Mouse (Mus musculus) liver, postnatal 0 days (tissue): ENCODE results near the gene Atf5. TPM values are rescaled to one million over a fixed set of nuclear protein-coding genes. Genes with fewer than 3 reads are reported as not detected.

Experiments
- ATAC-seq: fragments of 200-750 bp; cut with Nextera tagmentation; 2 replicates; pipeline ENCODE4 v1.8.0; 2017; ENCODE audit warnings: mild to moderate bottlenecking, moderate library complexity
- DNase-seq: peaks from one replicate; pipeline ENCODE4 v3.0.0-alpha.2; 2016
- H3K27ac ChIP-seq: fragments of 300-500 bp; sonication (generic); 2 replicates; pipeline ENCODE4 v1.5.1; 2014; ENCODE audit warnings: antibody characterized with exemption, moderate library complexity, mild to moderate bottlenecking, low read depth
- H3K27me3 ChIP-seq: fragments of 300-500 bp; sonication (generic); 2 replicates; pipeline ENCODE4 v1.6.1; 2014; ENCODE audit warnings: low read length, control low read depth, mixed read lengths; ENCODE audit not compliant: insufficient read depth
- H3K36me3 ChIP-seq: fragments of 300-500 bp; sonication (generic); replicated peaks from 2 replicates; pipeline ENCODE4 v1.6.1; 2014; ENCODE audit warnings: mild to moderate bottlenecking, control low read depth, low read length, moderate library complexity, mixed read lengths; ENCODE audit not compliant: insufficient read depth
- H3K4me1 ChIP-seq: fragments of 300-500 bp; sonication (generic); 2 replicates; pipeline ENCODE4 v1.6.1; 2014; ENCODE audit warnings: antibody characterized with exemption, mild to moderate bottlenecking, control low read depth; ENCODE audit not compliant: insufficient read depth
- H3K4me2 ChIP-seq: fragments of 300-500 bp; sonication (generic); 2 replicates; pipeline ENCODE4 v1.6.1; 2014; ENCODE audit warnings: low read depth, mild to moderate bottlenecking, low read length, moderate library complexity, mixed read lengths
- H3K4me3 ChIP-seq: fragments of 300-500 bp; sonication (generic); 2 replicates; pipeline ENCODE4 v1.5.1; 2014; ENCODE audit warnings: low read depth, low read length
- H3K9ac ChIP-seq: fragments of 300-500 bp; sonication (generic); replicated peaks from 2 replicates; pipeline ENCODE4 v1.6.1; 2014; ENCODE audit warnings: mild to moderate bottlenecking, moderate library complexity
- H3K9me3 ChIP-seq: fragments of 300-500 bp; sonication (generic); 2 replicates; pipeline ENCODE4 v1.6.1; 2016; ENCODE audit warnings: mild to moderate bottlenecking, control low read depth, low read length, mixed read lengths
- CTCF ChIP-seq: sonication (generic); IDR thresholded peaks from 2 replicates; pipeline ENCODE4 v1.5.1; 2016; ENCODE audit warnings: antibody characterized with exemption, low read depth
- EP300 ChIP-seq: IDR thresholded peaks from 2 replicates; pipeline ENCODE4 v1.6.1; 2016; ENCODE audit warnings: antibody characterized with exemption, low read depth, mild to moderate bottlenecking
- WGBS: fragments of 180-500 bp; shearing (Covaris S2); extraction: QIAGEN DNeasy Blood & Tissue Kit; methylation state at CpG from one replicate; pipeline ENCODE4 v1.1.7; 2014; ENCODE audit not compliant: insufficient replicate concordance; 5-methylcytosine and 5-hydroxymethylcytosine counted together
- microRNA counts: library from miRNA; unstranded; fragments of <30 nt; microRNA quantifications from one replicate; lab custom pipeline; 2015
- microRNA-seq: library from miRNA; unstranded; fragments of <30 nt; microRNA quantifications from one replicate; pipeline ENCODE4, GENCODE M21; 2016
- polyA plus RNA-seq: library from polyadenylated mRNA; unstranded; fragments of >200 nt; fragmentation: Nextera tagmentation; extraction: Ambion mirVana; gene quantifications from 2 replicates; pipeline ENCODE4 v1.2.1, GENCODE M21; 2015

The Atf5 gene
- polyA plus RNA-seq, 1 experiment from 2014 or later: 66.6 TPM

GRCm38 (mm10) chr7:44772591-44773204 is 43.8 kb downstream of the Atf5 start:
- Histone ChIP-seq H3K4me1 (no peaks in the 10 kb centered on the region), H3K9ac (no peak overlapping the region), H3K27ac (peak overlapping the region; percentile 24; the same call in 1 of the 2 replicates), H3K9me3 (no peaks in the 10 kb centered on the region), H3K27me3 (no peaks in the 10 kb centered on the region), H3K36me3 (peaks cover 72% of the 10 kb centered on the region), H3K4me2 (no peak overlapping the region; the same call in 1 of the 2 replicates), H3K4me3 (no peak overlapping the region)
- peak; percentile 88 for TF ChIP-seq EP300
- TF ChIP-seq CTCF: no peak
- DNase-seq (no peak), ATAC-seq (peak; percentile 63)
- 69% methylated on average over 8 of the region's 8 CpGs for WGBS

- TF ChIP-seq CTCF (no peak), EP300 (no peak)
- Histone ChIP-seq H3K36me3 (peaks cover 80% of the 10 kb centered on the region), H3K4me1 (no peaks in the 10 kb centered on the region), H3K4me2 (no peak overlapping the region), H3K4me3 (no peak overlapping the region), H3K27ac (no peak overlapping the region), H3K9me3 (no peaks in the 10 kb centered on the region), H3K27me3 (no peaks in the 10 kb centered on the region), H3K9ac (no peak overlapping the region)
- ATAC-seq (0 out of 2 replicates have a peak, but pooled peaks have one; percentile 23), DNase-seq (peak; percentile 79)
- 28% methylated on average over 6 of the region's 6 CpGs for WGBS
Measured at GRCm38 (mm10) chr7:44770046-44770578, 46.3 kb downstream of the Atf5 start.

- no peaks in the 10 kb centered on the region for H3K27me3 ChIP-seq
- WGBS: 73% methylated on average over 5 of the region's 5 CpGs
- no peak overlapping the region for H3K4me3 ChIP-seq
- ATAC-seq (peak; percentile 76), DNase-seq (peak; percentile 39)
- H3K27ac ChIP-seq: no peak overlapping the region
- no peaks in the 10 kb centered on the region for H3K9me3 ChIP-seq
- H3K4me1 ChIP-seq: no peaks in the 10 kb centered on the region
- no peak overlapping the region for H3K4me2 ChIP-seq
- peaks cover 72% of the 10 kb centered on the region for H3K36me3 ChIP-seq
- no peak overlapping the region for H3K9ac ChIP-seq
- TF ChIP-seq EP300 (no peak), CTCF (no peak)
Measured at GRCm38 (mm10) chr7:44768129-44768528, 48.3 kb downstream of the Atf5 start.

MicroRNAs encoded within 50 kb of the gene (microRNA counts, 519-probe panel; counts per million panel counts)
- microRNA mmu-miR-707 (lab: Ali Mortazavi, UCI): not detected

Small RNA genes lying within 50 kb of the gene (microRNA-seq; reads per million reads assigned to microRNA genes)
- gene Mir707: not detected

Other genes starting within 250 kb of the Atf5 start
- 17.0 and 17.8 TPM in 2 replicates for gene Napsa, start 244.3 kb downstream of the Atf5 start, polyA plus RNA-seq
- gene Kcnc3, start 226.0 kb downstream of the Atf5 start, polyA plus RNA-seq: 0.13 and 0.20 TPM in 2 replicates
- gene Myh14, start 145.8 kb downstream of the Atf5 start, polyA plus RNA-seq: 1.5 and 2.1 TPM in 2 replicates
- not detected in 2 replicates for gene Izumo2, start 107.9 kb downstream of the Atf5 start, polyA plus RNA-seq
- 19.1 and 19.3 TPM in 2 replicates for gene Vrk3, start 68.2 kb downstream of the Atf5 start, polyA plus RNA-seq
- gene Zfp473, start 65.6 kb downstream of the Atf5 start, polyA plus RNA-seq: 0.14 and 0.24 TPM in 2 replicates
- gene Nup62, start 570 bp downstream of the Atf5 start, polyA plus RNA-seq: 19.6 and 21.4 TPM in 2 replicates
- 0.83 and 1.0 TPM in 2 replicates for gene Il4i1, start 271 bp downstream of the Atf5 start, polyA plus RNA-seq
- 36.9 and 38.6 TPM in 2 replicates for gene Akt1s1, start 32.3 kb upstream of the Atf5 start, polyA plus RNA-seq
- 28.2 and 30.5 TPM in 2 replicates for gene Tbc1d17, start 32.4 kb upstream of the Atf5 start, polyA plus RNA-seq
- gene Pnkp, start 40.5 kb upstream of the Atf5 start, polyA plus RNA-seq: 25.6 and 27.9 TPM in 2 replicates
- gene Ptov1, start 53.1 kb upstream of the Atf5 start, polyA plus RNA-seq: 43.5 and 49.8 TPM in 2 replicates
- 35.6 and 37.7 TPM in 2 replicates for gene Med25, start 76.1 kb upstream of the Atf5 start, polyA plus RNA-seq
- gene Fuz, start 79.4 kb upstream of the Atf5 start, polyA plus RNA-seq: 4.1 and 4.4 TPM in 2 replicates
- 25.6 and 29.5 TPM in 2 replicates for gene Ap2a1, start 112.8 kb upstream of the Atf5 start, polyA plus RNA-seq
- gene Tsks, start 126.5 kb upstream of the Atf5 start, polyA plus RNA-seq: 0.06 TPM in 1 of 2 replicates, not detected in the other
- 0.98 and 1.1 TPM in 2 replicates for gene Cpt1c, start 158.2 kb upstream of the Atf5 start, polyA plus RNA-seq
- gene Prmt1, start 169.9 kb upstream of the Atf5 start, polyA plus RNA-seq: 73.2 and 76.8 TPM in 2 replicates
- 35.9 and 38.0 TPM in 2 replicates for gene Irf3, start 181.0 kb upstream of the Atf5 start, polyA plus RNA-seq
- gene Bcl2l12, start 182.1 kb upstream of the Atf5 start, polyA plus RNA-seq: 11.7 and 13.1 TPM in 2 replicates
- gene Scaf1, start 199.7 kb upstream of the Atf5 start, polyA plus RNA-seq: 7.5 and 8.1 TPM in 2 replicates
- 25.4 and 31.4 TPM in 2 replicates for gene Rras, start 201.3 kb upstream of the Atf5 start, polyA plus RNA-seq
- gene Prr12, start 236.2 kb upstream of the Atf5 start, polyA plus RNA-seq: 1.6 and 1.7 TPM in 2 replicates
- 22.2 and 22.6 TPM in 2 replicates for gene Nosip, start 245.8 kb upstream of the Atf5 start, polyA plus RNA-seq
- gene Prrg2, start 246.0 kb upstream of the Atf5 start, polyA plus RNA-seq: 19.7 and 20.4 TPM in 2 replicates